Mouse (Mus musculus) liver, postnatal 0 days (tissue): ENCODE measurements around the gene Lmtk3. TPM values are rescaled to one million over a fixed set of nuclear protein-coding genes. Genes with fewer than 3 reads are reported as not detected.

Experiments
- ATAC-seq: fragments of 200-750 bp; cut with Nextera tagmentation; 2 replicates; pipeline ENCODE4 v1.8.0; 2017; ENCODE audit warnings: mild to moderate bottlenecking, moderate library complexity
- DNase-seq: peaks from one replicate; pipeline ENCODE4 v3.0.0-alpha.2; 2016
- H3K27ac ChIP-seq: fragments of 300-500 bp; sonication (generic); 2 replicates; pipeline ENCODE4 v1.5.1; 2014; ENCODE audit warnings: antibody characterized with exemption, moderate library complexity, mild to moderate bottlenecking, low read depth
- H3K27me3 ChIP-seq: fragments of 300-500 bp; sonication (generic); 2 replicates; pipeline ENCODE4 v1.6.1; 2014; ENCODE audit warnings: low read length, control low read depth, mixed read lengths; ENCODE audit not compliant: insufficient read depth
- H3K36me3 ChIP-seq: fragments of 300-500 bp; sonication (generic); replicated peaks from 2 replicates; pipeline ENCODE4 v1.6.1; 2014; ENCODE audit warnings: mild to moderate bottlenecking, control low read depth, low read length, moderate library complexity, mixed read lengths; ENCODE audit not compliant: insufficient read depth
- H3K4me1 ChIP-seq: fragments of 300-500 bp; sonication (generic); 2 replicates; pipeline ENCODE4 v1.6.1; 2014; ENCODE audit warnings: antibody characterized with exemption, mild to moderate bottlenecking, control low read depth; ENCODE audit not compliant: insufficient read depth
- H3K4me2 ChIP-seq: fragments of 300-500 bp; sonication (generic); 2 replicates; pipeline ENCODE4 v1.6.1; 2014; ENCODE audit warnings: low read depth, mild to moderate bottlenecking, low read length, moderate library complexity, mixed read lengths
- H3K4me3 ChIP-seq: fragments of 300-500 bp; sonication (generic); 2 replicates; pipeline ENCODE4 v1.5.1; 2014; ENCODE audit warnings: low read depth, low read length
- H3K9ac ChIP-seq: fragments of 300-500 bp; sonication (generic); replicated peaks from 2 replicates; pipeline ENCODE4 v1.6.1; 2014; ENCODE audit warnings: mild to moderate bottlenecking, moderate library complexity
- H3K9me3 ChIP-seq: fragments of 300-500 bp; sonication (generic); 2 replicates; pipeline ENCODE4 v1.6.1; 2016; ENCODE audit warnings: mild to moderate bottlenecking, control low read depth, low read length, mixed read lengths
- CTCF ChIP-seq: sonication (generic); IDR thresholded peaks from 2 replicates; pipeline ENCODE4 v1.5.1; 2016; ENCODE audit warnings: antibody characterized with exemption, low read depth
- EP300 ChIP-seq: IDR thresholded peaks from 2 replicates; pipeline ENCODE4 v1.6.1; 2016; ENCODE audit warnings: antibody characterized with exemption, low read depth, mild to moderate bottlenecking
- WGBS: fragments of 180-500 bp; shearing (Covaris S2); extraction: QIAGEN DNeasy Blood & Tissue Kit; methylation state at CpG from one replicate; pipeline ENCODE4 v1.1.7; 2014; ENCODE audit not compliant: insufficient replicate concordance; 5-methylcytosine and 5-hydroxymethylcytosine counted together
- polyA plus RNA-seq: library from polyadenylated mRNA; unstranded; fragments of >200 nt; fragmentation: Nextera tagmentation; extraction: Ambion mirVana; gene quantifications from 2 replicates; pipeline ENCODE4 v1.2.1, GENCODE M21; 2015

The Lmtk3 gene
- polyA plus RNA-seq, 1 experiment from 2014 or later: not detected

DNA sequence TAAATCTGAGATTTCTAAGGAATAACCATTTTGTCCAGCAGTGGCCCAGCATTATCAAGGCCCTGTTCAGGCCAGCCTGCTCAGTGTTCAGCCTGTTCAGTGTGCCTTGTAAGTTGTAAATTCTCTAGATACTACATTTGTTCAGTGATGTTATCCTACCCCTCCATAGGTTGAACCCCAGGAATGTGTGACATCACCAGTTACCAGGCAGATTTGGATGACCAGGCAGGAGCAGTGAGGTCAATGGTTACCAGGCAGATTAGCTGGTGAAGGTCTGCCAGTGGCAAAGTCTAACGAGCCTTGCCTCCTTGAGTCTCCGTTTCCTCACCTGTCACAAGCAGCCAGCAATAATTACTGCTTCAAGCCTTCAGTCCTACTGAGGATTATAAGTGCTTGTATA, 39.2 kb upstream of the Lmtk3 start:
- peak; percentile 81 for ATAC-seq
- no peak for TF ChIP-seq CTCF
- TF ChIP-seq EP300: no peak

GRCm38 (mm10) chr7:45746518-45746917, 37.0 kb upstream of the Lmtk3 start:
- no peak overlapping the region for H3K4me2 ChIP-seq
- H3K9me3 ChIP-seq: no peaks in the 10 kb centered on the region; the same call in 1 of the 2 replicates
- ATAC-seq: no peak
- 0 out of 2 replicates have a peak, but pooled peaks cover 4% of the 10 kb centered on the region for H3K4me1 ChIP-seq
- 68% methylated on average over 6 of the region's 6 CpGs for WGBS
- H3K4me3 ChIP-seq: no peak overlapping the region
- DNase-seq: no peak
- TF ChIP-seq EP300 (no peak), CTCF (peak; percentile 67)
- H3K9ac ChIP-seq: no peak overlapping the region
- H3K27ac ChIP-seq: no peak overlapping the region
- no peaks in the 10 kb centered on the region for H3K36me3 ChIP-seq
- H3K27me3 ChIP-seq: no peaks in the 10 kb centered on the region

More for the DNA sequence above, 39.2 kb upstream of the Lmtk3 start:
- no peak overlapping the region for H3K4me2 ChIP-seq
- peak; percentile 89 for DNase-seq
- H3K4me1 ChIP-seq: 0 out of 2 replicates have a peak, but pooled peaks cover 6% of the 10 kb centered on the region
- no peak overlapping the region for H3K27ac ChIP-seq
- H3K36me3 ChIP-seq: no peaks in the 10 kb centered on the region
- H3K9me3 ChIP-seq: no peaks in the 10 kb centered on the region; the same call in 1 of the 2 replicates
- H3K9ac ChIP-seq: no peak overlapping the region
- no peaks in the 10 kb centered on the region for H3K27me3 ChIP-seq
- H3K4me3 ChIP-seq: no peak overlapping the region
- WGBS: 40% methylated on average over 2 of the region's 2 CpGs

DNA sequence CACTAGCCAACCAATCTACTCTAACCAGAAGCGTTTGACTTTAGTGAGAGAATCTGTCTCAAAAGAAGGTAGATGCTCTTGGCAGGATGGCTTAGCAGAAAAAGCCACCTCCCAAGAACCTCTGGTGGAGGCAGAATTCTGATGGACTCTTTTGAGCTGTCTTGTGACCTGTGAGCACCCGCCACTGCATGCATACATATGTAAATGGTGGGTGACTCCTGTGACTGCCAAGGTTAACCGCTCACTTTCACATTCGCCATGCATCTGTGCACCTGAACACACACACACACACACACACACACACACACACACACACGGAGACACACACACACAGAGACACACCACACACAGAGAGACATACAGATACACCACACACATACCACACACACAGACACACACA, 36.1 kb upstream of the Lmtk3 start:
- no peak for TF ChIP-seq CTCF
- no peak for TF ChIP-seq EP300
- 90% methylated on average over 5 of the region's 5 CpGs for whole genome bisulfite sequencing

GRCm38 (mm10) chr7:45748110-45748509, 35.4 kb upstream of the Lmtk3 start:
- H3K4me3 ChIP-seq: no peak overlapping the region
- no peak overlapping the region for H3K4me2 ChIP-seq
- H3K4me1 ChIP-seq: no peaks in the 10 kb centered on the region
- no peaks in the 10 kb centered on the region for H3K27me3 ChIP-seq
- WGBS: 51% methylated on average over 7 of the region's 7 CpGs
- ATAC-seq: no peak
- H3K9ac ChIP-seq: no peak overlapping the region
- H3K27ac ChIP-seq: no peak overlapping the region
- no peaks in the 10 kb centered on the region for H3K36me3 ChIP-seq
- TF ChIP-seq EP300 (no peak), CTCF (no peak)
- DNase-seq: no peak
- H3K9me3 ChIP-seq: no peaks in the 10 kb centered on the region; the same call in 1 of the 2 replicates

More for the DNA sequence above, 36.1 kb upstream of the Lmtk3 start:
- Histone ChIP-seq H3K9ac (no peak overlapping the region), H3K36me3 (no peaks in the 10 kb centered on the region), H3K4me3 (no peak overlapping the region), H3K4me2 (no peak overlapping the region), H3K27me3 (no peaks in the 10 kb centered on the region), H3K27ac (no peak overlapping the region), H3K4me1 (no peaks in the 10 kb centered on the region), H3K9me3 (no peaks in the 10 kb centered on the region; the same call in 1 of the 2 replicates)
- DNase-seq: no peak
- ATAC-seq: no peak

DNA sequence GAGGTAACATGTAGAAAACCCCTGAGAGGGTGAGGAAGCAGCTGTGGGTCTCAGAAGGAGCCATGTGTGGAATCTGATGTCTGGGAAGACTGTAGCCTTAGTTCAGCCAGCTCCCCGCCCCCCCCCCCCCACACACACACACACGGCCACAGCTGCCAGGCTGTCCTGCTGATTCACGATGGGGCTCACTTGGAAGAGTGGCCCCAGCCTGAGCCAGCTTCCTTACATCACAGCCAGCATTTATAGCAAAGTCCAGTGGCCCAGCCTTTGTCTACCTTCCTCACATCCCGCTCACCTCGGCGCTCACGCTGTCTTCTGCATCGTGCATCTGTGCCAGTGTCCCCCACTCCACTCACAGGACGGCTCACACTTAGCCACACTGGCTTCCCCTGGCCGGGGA, 34.1 kb upstream of the Lmtk3 start:
- TF ChIP-seq EP300 (no peak), CTCF (no peak)
- H3K4me1 ChIP-seq: no peaks in the 10 kb centered on the region
- no peaks in the 10 kb centered on the region; the same call in 1 of the 2 replicates for H3K9me3 ChIP-seq
- no peak overlapping the region for H3K27ac ChIP-seq
- no peak overlapping the region for H3K4me2 ChIP-seq
- no peak overlapping the region for H3K4me3 ChIP-seq
- no peak for ATAC-seq
- no peak for DNase-seq
- no peaks in the 10 kb centered on the region for H3K36me3 ChIP-seq
- H3K9ac ChIP-seq: no peak overlapping the region
- H3K27me3 ChIP-seq: no peaks in the 10 kb centered on the region
- whole genome bisulfite sequencing: 38% methylated on average over 10 of the region's 10 CpGs

DNA sequence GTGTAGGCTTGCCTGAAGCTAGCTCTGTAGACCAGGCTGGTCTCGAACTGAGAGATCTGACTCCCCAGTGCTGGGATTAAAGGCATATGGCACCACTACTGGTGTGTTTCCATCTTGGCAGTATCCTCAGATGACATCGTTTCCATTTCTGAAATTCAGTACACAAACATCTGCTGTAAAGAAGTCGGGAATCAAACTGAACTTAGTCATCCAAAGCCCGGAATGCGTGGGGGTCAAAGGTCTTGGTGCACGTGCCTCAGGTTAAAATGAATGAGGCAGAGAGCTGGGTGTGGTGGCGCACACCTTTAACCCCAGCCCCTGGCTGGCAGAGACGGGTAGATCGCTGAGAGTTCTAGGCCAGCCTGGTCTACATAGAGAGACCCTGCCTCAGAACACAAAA, 33.4 kb upstream of the Lmtk3 start:
- ATAC-seq: no peak
- no peak for DNase-seq
- no peak overlapping the region for H3K4me2 ChIP-seq
- no peaks in the 10 kb centered on the region for H3K4me1 ChIP-seq
- no peak overlapping the region for H3K9ac ChIP-seq
- H3K36me3 ChIP-seq: no peaks in the 10 kb centered on the region
- H3K4me3 ChIP-seq: no peak overlapping the region
- WGBS: 61% methylated on average over 9 of the region's 9 CpGs
- H3K9me3 ChIP-seq: no peaks in the 10 kb centered on the region; the same call in 1 of the 2 replicates
- H3K27me3 ChIP-seq: no peaks in the 10 kb centered on the region
- TF ChIP-seq CTCF (no peak), EP300 (no peak)
- no peak overlapping the region for H3K27ac ChIP-seq

DNA sequence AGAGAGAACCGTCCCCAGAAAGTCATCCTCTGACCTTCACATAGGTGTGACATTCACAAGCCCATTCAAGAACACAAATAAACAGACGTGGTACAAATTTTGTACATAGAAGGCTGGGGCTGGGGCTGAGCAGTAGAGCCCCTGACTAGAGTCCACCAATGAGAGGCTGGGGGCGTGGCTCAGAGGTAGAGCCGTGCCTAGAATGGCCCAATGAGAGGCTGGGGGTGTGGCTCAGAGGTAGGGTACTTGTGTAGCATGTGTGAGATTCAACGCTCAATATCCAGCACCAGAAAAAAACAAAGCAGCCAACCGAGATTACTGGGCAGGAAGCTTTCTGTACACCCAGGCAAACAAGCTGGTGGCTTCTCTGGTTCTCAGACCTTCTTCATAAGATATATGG, 27.8 kb upstream of the Lmtk3 start:
- no peak overlapping the region for H3K9ac ChIP-seq
- H3K4me3 ChIP-seq: no peak overlapping the region
- H3K4me1 ChIP-seq: no peaks in the 10 kb centered on the region
- H3K36me3 ChIP-seq: no peaks in the 10 kb centered on the region
- WGBS: 58% methylated on average over 6 of the region's 6 CpGs
- no peak overlapping the region for H3K4me2 ChIP-seq
- no peak for TF ChIP-seq CTCF
- no peak for TF ChIP-seq EP300
- no peaks in the 10 kb centered on the region for H3K9me3 ChIP-seq
- peaks cover 20% of the 10 kb centered on the region for H3K27me3 ChIP-seq
- DNase-seq (no peak), ATAC-seq (no peak)
- no peak overlapping the region for H3K27ac ChIP-seq
